Mouse (Mus musculus) heart, embryonic 13.5 days (tissue): ENCODE data around the gene Sfi1. TPM values are rescaled to one million over a fixed set of nuclear protein-coding genes. Genes with fewer than 3 reads are reported as not detected.

ENCODE experiments used
- ATAC-seq: fragments of 200-750 bp; cut with Nextera tagmentation; 2 replicates; pipeline ENCODE4 v1.8.0; 2017; ENCODE audit warnings: moderate TSS enrichment; ENCODE audit not compliant: insufficient number of reproducible peaks, low FRiP score, low TSS enrichment; ENCODE audit errors: extremely low read depth
- H3K27ac ChIP-seq: fragments of 300-500 bp; sonication (generic); replicated peaks from 2 replicates; pipeline ENCODE4 v1.5.1; 2015; ENCODE audit warnings: moderate library complexity, mild to moderate bottlenecking, inconsistent platforms
- H3K27me3 ChIP-seq: fragments of 300-500 bp; sonication (generic); replicated peaks from 2 replicates; pipeline ENCODE4 v1.6.1; 2015; ENCODE audit warnings: mild to moderate bottlenecking, inconsistent platforms
- H3K36me3 ChIP-seq: fragments of 300-500 bp; sonication (generic); 2 replicates; pipeline ENCODE4 v1.6.1; 2015; ENCODE audit warnings: mild to moderate bottlenecking, inconsistent platforms
- H3K4me1 ChIP-seq: fragments of 300-500 bp; sonication (generic); 2 replicates; pipeline ENCODE4 v1.6.1; 2015; ENCODE audit warnings: inconsistent platforms
- H3K4me2 ChIP-seq: fragments of 300-500 bp; sonication (generic); 2 replicates; pipeline ENCODE4 v1.6.1; 2015; ENCODE audit warnings: inconsistent platforms, mild to moderate bottlenecking, moderate library complexity
- H3K4me3 ChIP-seq: fragments of 300-500 bp; sonication (generic); 2 replicates; pipeline ENCODE4 v1.5.1; 2015; ENCODE audit warnings: moderate library complexity, mild to moderate bottlenecking, inconsistent platforms
- H3K9ac ChIP-seq: fragments of 300-500 bp; sonication (generic); 2 replicates; pipeline ENCODE4 v1.6.1; 2015; ENCODE audit warnings: inconsistent platforms, mild to moderate bottlenecking, moderate library complexity
- H3K9me3 ChIP-seq: fragments of 300-500 bp; sonication (generic); 2 replicates; pipeline ENCODE4 v1.6.1; 2016; ENCODE audit warnings: inconsistent platforms
- WGBS: fragments of 180-500 bp; shearing (Covaris S2); methylation state at CpG from one replicate; pipeline ENCODE4 v1.1.7; 2015; ENCODE audit warnings: mixed read lengths; 5-methylcytosine and 5-hydroxymethylcytosine counted together
- polyA plus RNA-seq: library from polyadenylated mRNA; unstranded; fragments of >200 nt; fragmentation: Nextera tagmentation; extraction: Ambion mirVana; gene quantifications from 2 replicates; pipeline ENCODE4 v1.2.1, GENCODE M21; 2015

The Sfi1 gene
- 7.3 and 10.1 TPM in 2 replicates for polyA plus RNA-seq

- Histone ChIP-seq H3K27me3 (no peaks in the 10 kb centered on the region), H3K36me3 (no peaks in the 10 kb centered on the region), H3K4me2 (no peak within 1 kb of the TSS), H3K4me3 (no peak within 1 kb of the TSS), H3K9ac (no peak within 1 kb of the TSS), H3K4me1 (no peaks in the 10 kb centered on the region), H3K27ac (no peak within 1 kb of the TSS), H3K9me3 (no peaks in the 10 kb centered on the region)
- WGBS = 80% methylated on average over 25 of the region's 25 CpGs
- ATAC-seq = no peak
Measured at GRCm38 (mm10) chr11:3193363-3193762, at the start of gene Sfi1. Gene Sfi1, minus strand, starts transcription at chr11:3193463.

DNA sequence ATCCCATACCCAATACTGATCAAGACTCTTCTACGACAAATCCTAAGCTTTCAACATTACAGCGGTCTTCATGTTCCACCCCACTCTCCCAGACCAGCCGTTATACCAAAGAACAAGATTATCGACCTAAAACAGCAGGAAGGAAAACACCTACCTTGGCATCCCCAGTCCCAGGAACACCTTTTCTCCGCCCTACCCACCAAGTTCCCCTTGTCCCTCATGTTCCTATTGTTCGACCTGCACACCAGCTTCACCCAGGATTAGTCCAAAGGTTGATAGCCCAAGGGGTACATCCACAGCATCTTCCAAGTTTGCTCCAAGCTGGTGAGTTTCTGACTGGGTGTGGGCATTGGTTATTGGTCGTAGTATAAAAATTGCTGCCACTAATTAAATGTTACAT lies 49.1 kb upstream of the Sfi1 start:
- peaks cover 98% of the 10 kb centered on the region for H3K36me3 ChIP-seq
- ATAC-seq = no peak
- H3K4me1 ChIP-seq = peaks cover 3% of the 10 kb centered on the region; the same call in 1 of the 2 replicates
- no peak overlapping the region for H3K27ac ChIP-seq
- no peak overlapping the region for H3K4me3 ChIP-seq
- H3K4me2 ChIP-seq = no peak overlapping the region
- no peak overlapping the region for H3K9ac ChIP-seq
- H3K9me3 ChIP-seq = 0 out of 2 replicates have a peak, but pooled peaks cover 7% of the 10 kb centered on the region
- no peaks in the 10 kb centered on the region for H3K27me3 ChIP-seq
- WGBS = 90% methylated on average over 7 of the region's 7 CpGs

DNA sequence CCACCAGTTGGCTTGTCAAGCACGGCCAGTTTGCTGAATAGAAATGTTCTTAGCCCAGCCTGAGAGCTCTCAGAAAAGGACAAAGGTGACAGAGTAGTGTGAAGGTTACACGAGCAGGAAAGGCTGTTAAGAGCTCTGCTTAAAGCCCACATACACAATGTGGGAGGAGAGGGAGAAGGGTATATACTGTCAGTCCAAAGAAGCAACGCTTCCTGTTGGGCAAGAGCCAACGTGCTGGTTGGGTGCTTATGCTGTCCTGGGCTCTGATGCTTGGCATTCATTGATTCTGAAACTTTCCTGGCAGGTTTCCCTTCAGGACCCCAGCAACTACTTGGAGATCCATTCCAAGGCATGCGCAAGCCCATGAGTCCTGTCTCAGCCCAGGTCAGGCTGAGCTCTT lies 42.0 kb upstream of the Sfi1 start:
- Histone ChIP-seq H3K4me1 (no peaks in the 10 kb centered on the region), H3K27me3 (no peaks in the 10 kb centered on the region), H3K4me3 (no peak overlapping the region), H3K36me3 (peaks cover 98% of the 10 kb centered on the region), H3K9me3 (no peaks in the 10 kb centered on the region), H3K27ac (no peak overlapping the region), H3K4me2 (no peak overlapping the region), H3K9ac (no peak overlapping the region)
- ATAC-seq = no peak
- WGBS = 79% methylated on average over 5 of the region's 5 CpGs

GRCm38 (mm10) chr11:3233704-3234103 lies 40.4 kb upstream of the Sfi1 start:
- no peaks in the 10 kb centered on the region for H3K27me3 ChIP-seq
- no peaks in the 10 kb centered on the region for H3K4me1 ChIP-seq
- peaks cover 97% of the 10 kb centered on the region for H3K36me3 ChIP-seq
- H3K4me3 ChIP-seq = no peak overlapping the region
- no peaks in the 10 kb centered on the region for H3K9me3 ChIP-seq
- no peak for ATAC-seq
- H3K27ac ChIP-seq = no peak overlapping the region
- H3K9ac ChIP-seq = no peak overlapping the region
- 92% methylated on average over 4 of the region's 4 CpGs for WGBS
- H3K4me2 ChIP-seq = no peak overlapping the region

GRCm38 (mm10) chr11:3232248-3232647 lies 39.0 kb upstream of the Sfi1 start:
- H3K36me3 ChIP-seq = peaks cover 93% of the 10 kb centered on the region
- ATAC-seq = no peak

GRCm38 (mm10) chr11:3227113-3227512 lies 33.9 kb upstream of the Sfi1 start:
- H3K27ac ChIP-seq = no peak overlapping the region
- no peaks in the 10 kb centered on the region for H3K27me3 ChIP-seq
- no peaks in the 10 kb centered on the region for H3K9me3 ChIP-seq
- peaks cover 93% of the 10 kb centered on the region for H3K36me3 ChIP-seq
- H3K9ac ChIP-seq = no peak overlapping the region
- WGBS = 91% methylated on average over 3 of the region's 3 CpGs
- no peak overlapping the region for H3K4me3 ChIP-seq
- no peak for ATAC-seq
- H3K4me2 ChIP-seq = no peak overlapping the region
- no peaks in the 10 kb centered on the region for H3K4me1 ChIP-seq

More at GRCm38 (mm10) chr11:3232248-3232647, 39.0 kb upstream of the Sfi1 start:
- H3K9ac ChIP-seq = no peak overlapping the region
- H3K4me1 ChIP-seq = no peaks in the 10 kb centered on the region
- no peak overlapping the region for H3K4me3 ChIP-seq
- 85% methylated on average over 3 of the region's 3 CpGs for WGBS
- no peak overlapping the region for H3K27ac ChIP-seq
- H3K27me3 ChIP-seq = no peaks in the 10 kb centered on the region
- no peak overlapping the region for H3K4me2 ChIP-seq
- H3K9me3 ChIP-seq = no peaks in the 10 kb centered on the region

DNA sequence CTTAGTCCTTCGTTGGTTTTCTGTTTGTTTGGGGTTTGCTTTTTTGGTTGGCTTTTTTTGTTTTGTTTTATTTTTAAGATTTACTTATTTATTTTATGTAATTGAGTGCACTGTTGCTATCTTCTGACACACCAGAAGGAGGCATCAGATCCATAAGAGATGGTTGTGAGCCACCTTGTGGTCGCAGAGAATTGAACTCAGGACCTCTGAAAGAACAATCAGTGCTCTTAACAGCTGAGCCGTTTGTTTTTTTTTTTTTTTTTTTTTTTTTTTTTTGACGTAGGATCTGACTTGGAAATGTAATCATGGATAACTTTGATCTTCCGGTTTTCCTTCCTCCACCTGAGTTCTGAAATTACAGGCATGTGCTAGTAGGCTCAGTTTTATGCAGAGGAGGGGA lies 29.8 kb upstream of the Sfi1 start:
- H3K4me3 ChIP-seq = no peak overlapping the region
- no peak overlapping the region for H3K27ac ChIP-seq
- no peaks in the 10 kb centered on the region for H3K9me3 ChIP-seq
- H3K27me3 ChIP-seq = no peaks in the 10 kb centered on the region
- ATAC-seq = no peak
- peaks cover 92% of the 10 kb centered on the region for H3K36me3 ChIP-seq
- H3K4me1 ChIP-seq = no peaks in the 10 kb centered on the region
- no peak overlapping the region for H3K4me2 ChIP-seq
- WGBS = 69% methylated on average over 5 of the region's 5 CpGs
- H3K9ac ChIP-seq = no peak overlapping the region

- H3K9me3 ChIP-seq = no peaks in the 10 kb centered on the region
- H3K36me3 ChIP-seq = peaks cover 75% of the 10 kb centered on the region
- H3K4me2 ChIP-seq = no peak overlapping the region
- WGBS = 84% methylated on average over 1 of the region's 1 CpGs
- no peaks in the 10 kb centered on the region for H3K4me1 ChIP-seq
- H3K27ac ChIP-seq = no peak overlapping the region
- no peak overlapping the region for H3K4me3 ChIP-seq
- H3K27me3 ChIP-seq = no peaks in the 10 kb centered on the region
- ATAC-seq = no peak
- no peak overlapping the region for H3K9ac ChIP-seq
Measured at GRCm38 (mm10) chr11:3212526-3212925, 19.3 kb upstream of the Sfi1 start.

DNA sequence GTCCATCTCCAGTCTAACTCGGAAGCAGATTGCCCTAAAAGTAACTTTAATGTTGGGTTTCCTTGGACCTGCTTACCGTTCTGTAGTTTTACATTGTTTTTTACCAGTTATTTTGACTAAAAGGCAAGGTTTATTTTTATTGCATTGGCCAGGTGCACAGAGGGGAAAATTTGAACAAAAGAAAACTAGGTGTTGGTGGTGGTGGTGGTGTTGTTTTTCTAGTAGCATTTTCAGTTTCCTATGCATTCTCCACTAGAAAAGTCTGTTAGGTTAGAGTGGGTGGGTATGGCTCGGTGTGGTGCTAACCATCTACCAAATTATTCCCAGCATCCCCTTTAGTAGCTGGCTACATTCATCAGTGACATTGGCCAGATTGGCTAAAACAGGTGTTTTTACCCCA lies 13.5 kb upstream of the Sfi1 start:
- no peak for ATAC-seq
- Histone ChIP-seq H3K27ac (no peak overlapping the region), H3K27me3 (no peaks in the 10 kb centered on the region), H3K4me2 (no peak overlapping the region), H3K4me3 (no peak overlapping the region), H3K4me1 (peaks cover 17% of the 10 kb centered on the region), H3K36me3 (peaks cover 62% of the 10 kb centered on the region), H3K9me3 (no peaks in the 10 kb centered on the region), H3K9ac (no peak overlapping the region)
- 88% methylated on average over 3 of the region's 3 CpGs for WGBS

GRCm38 (mm10) chr11:3205207-3205606 lies 11.9 kb upstream of the Sfi1 start:
- Histone ChIP-seq H3K27ac (no peak overlapping the region), H3K9me3 (no peaks in the 10 kb centered on the region), H3K9ac (no peak overlapping the region), H3K4me1 (peaks cover 17% of the 10 kb centered on the region), H3K27me3 (no peaks in the 10 kb centered on the region), H3K4me3 (no peak overlapping the region), H3K36me3 (peaks cover 54% of the 10 kb centered on the region), H3K4me2 (no peak overlapping the region)
- WGBS = 81% methylated on average over 3 of the region's 3 CpGs
- no peak for ATAC-seq

DNA sequence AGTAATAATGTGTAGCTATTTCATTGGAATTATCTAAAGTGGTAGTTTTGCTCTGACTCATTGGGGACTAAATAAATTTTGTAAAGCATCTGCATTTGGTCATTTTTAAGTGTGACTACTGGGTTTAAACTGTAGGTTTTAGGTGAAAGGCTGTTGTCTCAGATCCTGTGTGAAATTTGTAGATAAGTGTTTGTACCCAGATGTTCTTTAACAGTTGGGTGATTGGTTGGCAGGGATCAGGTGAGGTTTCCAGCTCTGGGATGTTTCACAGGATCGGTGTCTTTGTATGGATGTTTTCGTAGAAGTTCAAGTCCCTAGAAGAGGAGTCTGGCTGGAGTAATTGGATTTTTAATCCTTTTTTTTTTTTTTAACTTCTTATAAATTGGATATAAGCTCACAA lies 10.5 kb upstream of the Sfi1 start:
- H3K27ac ChIP-seq = no peak overlapping the region
- peak overlapping the region; percentile 75; the same call in 1 of the 2 replicates for H3K9ac ChIP-seq
- H3K4me3 ChIP-seq = peak overlapping the region; percentile 50
- H3K36me3 ChIP-seq = peaks cover 42% of the 10 kb centered on the region
- 71% methylated on average over 2 of the region's 2 CpGs for WGBS
- H3K9me3 ChIP-seq = no peaks in the 10 kb centered on the region
- no peak for ATAC-seq
- H3K4me1 ChIP-seq = peaks cover 17% of the 10 kb centered on the region
- H3K27me3 ChIP-seq = no peaks in the 10 kb centered on the region
- peak overlapping the region; percentile 53 for H3K4me2 ChIP-seq

- ATAC-seq = peak; percentile 15
- Histone ChIP-seq H3K36me3 (peaks cover 35% of the 10 kb centered on the region), H3K9ac (peak overlapping the region; percentile 75), H3K27ac (peak overlapping the region; percentile 45), H3K4me3 (peak overlapping the region; percentile 50), H3K27me3 (no peaks in the 10 kb centered on the region), H3K4me2 (peak overlapping the region; percentile 53), H3K4me1 (peaks cover 17% of the 10 kb centered on the region), H3K9me3 (no peaks in the 10 kb centered on the region)
- under 1% methylated on average over 23 of the region's 57 CpGs for WGBS
Measured at GRCm38 (mm10) chr11:3202781-3203441, 9.6 kb upstream of the Sfi1 start.
